Mouse (Mus musculus) spleen, embryonic (tissue): ENCODE measurements around the gene Gm1527.
"Not testable (repeated sequence)": the region's sequence is repeated elsewhere in the genome, so short reads cannot be mapped to it uniquely, and the experiment has no call there.

Experiments
- CTCF ChIA-PET: fragments of 350-600 bp; sonication (Branson Sonifier 250); formaldehyde crosslinking; loops from one replicate; lab custom pipeline; 2022; lab: Charles Lee

Gene Gm1527

GRCm38 (mm10) chr3:28892317-28892716, at the start of gene Gm1527:
Gm1527 (plus strand) TSS chr3:28892617.
- CTCF ChIA-PET, result no interaction called here

- CTCF ChIA-PET, result no interaction called here
Measured at GRCm38 (mm10) chr3:28843231-28843630, 49.2 kb upstream of the Gm1527 start.

GRCm38 (mm10) chr3:28847115-28847514, 45.3 kb upstream of the Gm1527 start:
- CTCF ChIA-PET, result no interaction called here

- CTCF ChIA-PET, result not testable (repeated sequence)
Measured at GRCm38 (mm10) chr3:28852174-28852573, 40.2 kb upstream of the Gm1527 start.

GRCm38 (mm10) chr3:28859630-28860392, 32.6 kb upstream of the Gm1527 start:
- CTCF ChIA-PET, result not testable (repeated sequence)

GRCm38 (mm10) chr3:28896966-28897365, 4.5 kb downstream of the Gm1527 start:
- CTCF ChIA-PET, result not testable (repeated sequence)

- CTCF ChIA-PET, result no interaction called here
Measured at GRCm38 (mm10) chr3:28965931-28966330, 73.5 kb downstream of the Gm1527 start.

- CTCF ChIA-PET, result no interaction called here
Measured at GRCm38 (mm10) chr3:28968851-28969250, 76.4 kb downstream of the Gm1527 start.
